Mouse (Mus musculus) neural tube, embryonic 12.5 days (tissue): ENCODE results near the gene Stard7. TPM values are rescaled to one million over a fixed set of nuclear protein-coding genes. Genes with fewer than 3 reads are reported as not detected.

Experiments
- ATAC-seq: fragments of 200-750 bp; cut with Nextera tagmentation; 2 replicates; pipeline ENCODE4 v1.8.0; 2017; ENCODE audit warnings: low read depth, mild to moderate bottlenecking, moderate TSS enrichment, moderate library complexity; ENCODE audit not compliant: low FRiP score
- H3K27ac ChIP-seq: fragments of 300-500 bp; sonication (generic); 2 replicates; pipeline ENCODE4 v1.5.1; 2016
- H3K27me3 ChIP-seq: fragments of 300-500 bp; sonication (generic); replicated peaks from 2 replicates; pipeline ENCODE4 v1.6.1; 2016; ENCODE audit warnings: mild to moderate bottlenecking
- H3K36me3 ChIP-seq: fragments of 300-500 bp; sonication (generic); 2 replicates; pipeline ENCODE4 v1.6.1; 2016; ENCODE audit warnings: mild to moderate bottlenecking
- H3K4me1 ChIP-seq: fragments of 300-500 bp; sonication (generic); 2 replicates; pipeline ENCODE4 v1.6.1; 2016
- H3K4me2 ChIP-seq: fragments of 300-500 bp; sonication (generic); replicated peaks from 2 replicates; pipeline ENCODE4 v1.6.1; 2016; ENCODE audit warnings: mild to moderate bottlenecking
- H3K4me3 ChIP-seq: fragments of 300-500 bp; sonication (generic); 2 replicates; pipeline ENCODE4 v1.5.1; 2016
- H3K9ac ChIP-seq: fragments of 300-500 bp; sonication (generic); 2 replicates; pipeline ENCODE4 v1.6.1; 2016; ENCODE audit warnings: mild to moderate bottlenecking
- H3K9me3 ChIP-seq: fragments of 300-500 bp; sonication (generic); 2 replicates; pipeline ENCODE4 v1.6.1; 2016; ENCODE audit warnings: mild to moderate bottlenecking
- WGBS: fragments of 180-500 bp; shearing (Covaris S2); methylation state at CpG from one replicate; pipeline ENCODE4 v1.1.7; 2016; 5-methylcytosine and 5-hydroxymethylcytosine counted together
- polyA plus RNA-seq: library from polyadenylated mRNA; unstranded; fragments of >200 nt; fragmentation: Nextera tagmentation; extraction: Ambion mirVana; gene quantifications from 2 replicates; pipeline ENCODE4 v1.2.1, GENCODE M21; 2016

Gene Stard7
- polyA plus RNA-seq, 1 experiment from 2014 or later: 88.4 TPM

- Histone ChIP-seq H3K4me1 (no peaks in the 10 kb centered on the region), H3K4me2 (no peak overlapping the region), H3K9me3 (no peaks in the 10 kb centered on the region), H3K9ac (no peak overlapping the region), H3K27me3 (no peaks in the 10 kb centered on the region; the same call in 1 of the 2 replicates), H3K36me3 (no peaks in the 10 kb centered on the region), H3K27ac (no peak overlapping the region), H3K4me3 (no peak overlapping the region)
- ATAC-seq: no peak
- WGBS: 82% methylated on average over 13 of the region's 13 CpGs
Observed at GRCm38 (mm10) chr2:127347147-127347985, 77.3 kb downstream of the Stard7 start.

Other genes starting within 250 kb of the Stard7 start
- 24.0 and 25.3 TPM in 2 replicates for gene Blvra, start 199.6 kb upstream of the Stard7 start, polyA plus RNA-seq
- 58.5 and 59.6 TPM in 2 replicates for gene Ncaph, start 136.3 kb upstream of the Stard7 start, polyA plus RNA-seq
- gene Itpripl1, start 126.8 kb upstream of the Stard7 start, polyA plus RNA-seq: 14.5 and 15.3 TPM in 2 replicates
- gene 1810024B03Rik, start 61.9 kb upstream of the Stard7 start, polyA plus RNA-seq: 2.6 and 2.8 TPM in 2 replicates
- 71.9 and 76.8 TPM in 2 replicates for gene Snrnp200, start 61.8 kb upstream of the Stard7 start, polyA plus RNA-seq
- 64.1 and 64.5 TPM in 2 replicates for gene Ciao1, start 22.4 kb upstream of the Stard7 start, polyA plus RNA-seq
- gene Tmem127, start 22.3 kb upstream of the Stard7 start, polyA plus RNA-seq: 37.5 and 41.7 TPM in 2 replicates
- 9.7 TPM in 2 replicates for gene Dusp2, start 65.9 kb downstream of the Stard7 start, polyA plus RNA-seq
- not detected in 2 replicates for gene Astl, start 68.4 kb downstream of the Stard7 start, polyA plus RNA-seq
- 1.3 TPM in 2 replicates for gene Adra2b, start 93.0 kb downstream of the Stard7 start, polyA plus RNA-seq
- gene Gpat2, start 155.0 kb downstream of the Stard7 start, polyA plus RNA-seq: 0.14 TPM in 2 replicates
- gene Fahd2a, start 174.3 kb downstream of the Stard7 start, polyA plus RNA-seq: 26.3 and 29.2 TPM in 2 replicates